In the genomic region with DNA sequence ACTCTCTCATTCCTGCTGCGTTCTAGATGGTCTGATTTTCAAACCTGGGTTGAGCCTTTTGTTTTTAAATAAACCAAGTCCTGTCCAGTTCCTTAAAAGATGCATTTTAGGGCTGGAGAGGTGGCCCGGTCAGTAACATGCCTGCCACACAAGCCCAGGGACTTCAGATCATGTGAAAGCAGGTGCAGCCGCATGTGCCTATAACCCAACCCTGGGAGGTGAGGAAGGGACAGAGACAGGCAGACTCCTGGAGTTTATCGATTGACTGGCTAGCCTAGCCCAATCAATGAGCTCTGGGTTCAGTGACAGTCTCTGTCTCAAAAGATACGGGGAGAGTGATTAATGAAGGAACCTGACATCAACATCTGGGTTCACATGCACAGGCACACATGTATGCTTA, we compare ENCODE assay signal across 25 mouse cellular contexts. TPM values are rescaled to one million over a fixed set of nuclear protein-coding genes. Genes with fewer than 3 reads are reported as not detected.
DNase-seq lines count a peak whose midpoint lies in the region; ATAC-seq and TF ChIP-seq lines count a peak whose summit lies in the region.
"Had no signal": no experiment of that assay in that cellular context is flagged by ENCODE, and none has a peak within 500 bp of the region (broad histone marks: within the 10 kb centered on the region; RNA-seq: fewer than 3 reads in every experiment).

No protein-coding gene starts in this region.

- no peak for TF ChIP-seq CTCF in liver, adult 2 months (IDR thresholded peaks at IDR 0.05; ENCODE audit: low read depth, low read length)

- ATAC-seq in forebrain, embryonic 15.5 days (replicated peaks) = no peak
- no peak for ATAC-seq in forebrain, embryonic 11.5 days (replicated peaks; ENCODE audit: low FRiP score)
- ATAC-seq in heart, embryonic 12.5 days (ENCODE audit: insufficient number of reproducible peaks, low FRiP score) = no peak

- TF ChIP-seq POLR2A in liver, adult 2 months (IDR thresholded peaks at IDR 0.05; ENCODE audit: extremely low read depth, insufficient read depth, low read length) = no peak

- no peaks in the 10 kb centered on the region for H3K79me2 ChIP-seq in liver, adult 2 months (ENCODE audit: control insufficient read depth, insufficient read depth, low read length)

- H3K4me1 ChIP-seq in forebrain, embryonic 15.5 days = peaks cover 11% of the 10 kb centered on the region
- no peaks in the 10 kb centered on the region for H3K4me1 ChIP-seq in forebrain, embryonic 11.5 days (replicated peaks; ENCODE audit: control insufficient read depth, insufficient read depth, low read length)
- H3K4me1 ChIP-seq in heart, embryonic 12.5 days (replicated peaks) = peaks cover 46% of the 10 kb centered on the region
- H3K4me1 ChIP-seq in liver, adult 2 months (ENCODE audit: control insufficient read depth, insufficient read depth, low read length) = 0 out of 2 replicates have a peak, but pooled peaks cover 2% of the 10 kb centered on the region
- peaks cover 10% of the 10 kb centered on the region; the same call in 1 of the 2 replicates for H3K4me1 ChIP-seq in embryonic facial prominence, embryonic 10.5 days

- H3K36me3 ChIP-seq in forebrain, embryonic 15.5 days = no peaks in the 10 kb centered on the region
- no peaks in the 10 kb centered on the region for H3K36me3 ChIP-seq in forebrain, embryonic 11.5 days (ENCODE audit: control insufficient read depth, insufficient read depth, low read length)
- H3K36me3 ChIP-seq in heart, embryonic 12.5 days = peaks cover 24% of the 10 kb centered on the region
- no peaks in the 10 kb centered on the region for H3K36me3 ChIP-seq in liver, adult 2 months (ENCODE audit: control insufficient read depth, insufficient read depth, low read length)
- H3K36me3 ChIP-seq in embryonic facial prominence, embryonic 10.5 days (replicated peaks) = no peaks in the 10 kb centered on the region
- H3K36me3 ChIP-seq: embryonic facial prominence, embryonic 13.5 days; limb, embryonic 13.5 days had no signal

- WGBS in forebrain, embryonic 15.5 days = 71% methylated on average over 5 of the region's 5 CpGs
- WGBS in forebrain, embryonic 11.5 days = 87% methylated on average over 5 of the region's 5 CpGs
- 72% methylated on average over 5 of the region's 5 CpGs for WGBS in heart, embryonic 12.5 days
- 41% methylated on average over 5 of the region's 5 CpGs for WGBS in liver, adult 2 months
- 84% methylated on average over 5 of the region's 5 CpGs for WGBS in embryonic facial prominence, embryonic 10.5 days

- no peak overlapping the region for H3K9ac ChIP-seq in forebrain, embryonic 15.5 days (replicated peaks)
- H3K9ac ChIP-seq in forebrain, embryonic 11.5 days (ENCODE audit: low read length) = no peak overlapping the region
- no peak overlapping the region for H3K9ac ChIP-seq in heart, embryonic 12.5 days
- H3K9ac ChIP-seq in liver, adult 2 months (ENCODE audit: low read depth, low read length) = no peak overlapping the region
- H3K9ac ChIP-seq: embryonic facial prominence, embryonic 13.5 days; limb, embryonic 13.5 days; liver, embryonic 14.5 days; lung, embryonic 14.5 days had no signal

- DNase-seq in forebrain, embryonic 11.5 days (ENCODE audit: low spot score) = no peak
- DNase-seq in heart, postnatal 14 days = no peak
- peak; percentile 50 for DNase-seq in liver, adult 2 months (ENCODE audit: extremely low read depth, low read depth, low spot score)
- no peak for DNase-seq in liver
- DNase-seq in embryonic facial prominence, embryonic 10.5 days (ENCODE audit: low spot score) = peak; percentile 7
- no peak for DNase-seq in frontal cortex, postnatal 10 days (ENCODE audit: low spot score in 2 of 2)
- DNase-seq: adrenal gland, postnatal 14 days; cerebellum, adult 2 months; cerebellum, postnatal 25 days; gastrocnemius, postnatal 10 days; heart, adult 18-20 months; heart, postnatal 10 days; kidney, adult 2 months; layer of hippocampus, adult 9-11 months; lung, postnatal 4 days had no signal

- H3K9me3 ChIP-seq in forebrain, embryonic 15.5 days = no peaks in the 10 kb centered on the region
- no peaks in the 10 kb centered on the region for H3K9me3 ChIP-seq in forebrain, embryonic 11.5 days (ENCODE audit: control insufficient read depth, low read length)
- no peaks in the 10 kb centered on the region for H3K9me3 ChIP-seq in heart, embryonic 12.5 days (replicated peaks)
- no peaks in the 10 kb centered on the region for H3K9me3 ChIP-seq in embryonic facial prominence, embryonic 10.5 days
- H3K9me3 ChIP-seq: embryonic facial prominence, embryonic 13.5 days; limb, embryonic 13.5 days had no signal

- H3K4me3 ChIP-seq in forebrain, embryonic 15.5 days = no peak overlapping the region
- H3K4me3 ChIP-seq in forebrain, embryonic 11.5 days (ENCODE audit: low read depth, low read length) = no peak overlapping the region
- no peak overlapping the region for H3K4me3 ChIP-seq in heart, embryonic 12.5 days
- H3K4me3 ChIP-seq in liver, adult 2 months (ENCODE audit: insufficient read depth, low read depth, low read length) = no peak overlapping the region
- H3K4me3 ChIP-seq in embryonic facial prominence, embryonic 10.5 days = no peak overlapping the region
- H3K4me3 ChIP-seq: embryonic facial prominence, embryonic 13.5 days; erythroblast, embryonic 14.5 days; limb, embryonic 13.5 days had no signal

- intact Hi-C loops in heart, postnatal 14 days (cut with DNase I) = no loop called here

- H3K27me3 ChIP-seq in forebrain, embryonic 15.5 days = no peaks in the 10 kb centered on the region
- no peaks in the 10 kb centered on the region for H3K27me3 ChIP-seq in forebrain, embryonic 11.5 days (ENCODE audit: control insufficient read depth, insufficient read depth, low read length)
- H3K27me3 ChIP-seq in heart, embryonic 12.5 days (replicated peaks) = no peaks in the 10 kb centered on the region
- no peaks in the 10 kb centered on the region for H3K27me3 ChIP-seq in liver, adult 2 months (ENCODE audit: control insufficient read depth, insufficient read depth, low read length)
- no peaks in the 10 kb centered on the region for H3K27me3 ChIP-seq in embryonic facial prominence, embryonic 10.5 days (replicated peaks; ENCODE audit: low read depth, poor library complexity, severe bottlenecking)
- H3K27me3 ChIP-seq: embryonic facial prominence, embryonic 13.5 days; limb, embryonic 13.5 days had no signal

- H3K4me2 ChIP-seq in forebrain, embryonic 15.5 days (replicated peaks) = no peak overlapping the region
- no peak overlapping the region for H3K4me2 ChIP-seq in forebrain, embryonic 11.5 days (ENCODE audit: low read depth, low read length, severe bottlenecking)
- H3K4me2 ChIP-seq in heart, embryonic 12.5 days = no peak overlapping the region
- H3K4me2 ChIP-seq: embryonic facial prominence, embryonic 13.5 days; limb, embryonic 13.5 days; lung, embryonic 14.5 days had no signal

- H3K27ac ChIP-seq in forebrain, embryonic 15.5 days (replicated peaks) = peak overlapping the region; percentile 64; the same call in 1 of the 2 replicates
- H3K27ac ChIP-seq in forebrain, embryonic 11.5 days (ENCODE audit: low read depth, low read length) = no peak overlapping the region
- peak overlapping the region; percentile 33; the same call in 1 of the 2 replicates for H3K27ac ChIP-seq in heart, embryonic 12.5 days (ENCODE audit: poor library complexity, severe bottlenecking)
- H3K27ac ChIP-seq in liver, adult 2 months (replicated peaks; ENCODE audit: insufficient read depth, low read depth, low read length) = no peak overlapping the region
- H3K27ac ChIP-seq in embryonic facial prominence, embryonic 10.5 days (replicated peaks) = no peak overlapping the region
- H3K27ac ChIP-seq: embryonic facial prominence, embryonic 13.5 days; kidney, postnatal 0 days; limb, embryonic 13.5 days; liver, embryonic 14.5 days had no signal

RNA-seq across cellular contexts. Expression of a gene that starts 5.5 kb away (rescaled TPM):
- 0.31 and 0.34 TPM in 2 replicates for polyA plus RNA-seq in forebrain, embryonic 15.5 days (2015; fragmentation: Nextera tagmentation; extraction: Ambion mirVana)
- 0.15 and 0.25 TPM in 2 replicates for polyA plus RNA-seq in forebrain, embryonic 11.5 days (2014; fragmentation: Nextera tagmentation; extraction: Ambion mirVana)
- 65.0 and 65.8 TPM in 2 replicates for polyA plus RNA-seq in heart, embryonic 12.5 days (2016; fragmentation: Nextera tagmentation; extraction: Ambion mirVana)
- total RNA-seq in heart, postnatal 14 days (2021) = 100 to 1,000 TPM; 241 to 254 TPM
- total RNA-seq in liver, adult 2 months (2014; rRNA removed) = 0.13 and 0.28 TPM in 2 replicates
- polyA plus RNA-seq in liver, adult 2 months (2012; rRNA removed) = 0.04 TPM in 2 replicates
- 0.04 TPM in 1 of 2 replicates, not detected in the other for polyA plus RNA-seq in embryonic facial prominence, embryonic 10.5 days (2016; fragmentation: Nextera tagmentation; extraction: Ambion mirVana)
- total RNA-seq: megakaryocyte-erythroid progenitor cell, adult 5-6 weeks had no signal
- polyA plus RNA-seq: erythroblast, embryonic 14.5 days; intestine, embryonic 14.5 days had no signal

RNA-seq across cellular contexts. Expression of a gene that starts 9.9 kb away (rescaled TPM):
- polyA plus RNA-seq in forebrain, embryonic 15.5 days (2015; fragmentation: Nextera tagmentation; extraction: Ambion mirVana) = 5.7 and 7.6 TPM in 2 replicates
- polyA plus RNA-seq in forebrain, embryonic 11.5 days (2014; fragmentation: Nextera tagmentation; extraction: Ambion mirVana) = 5.3 and 7.1 TPM in 2 replicates
- polyA plus RNA-seq in heart, embryonic 12.5 days (2016; fragmentation: Nextera tagmentation; extraction: Ambion mirVana) = 6.9 and 7.6 TPM in 2 replicates
- 1 to 10 TPM; 8.6 to 9.1 TPM for total RNA-seq in heart, postnatal 14 days (2021)
- total RNA-seq in liver, adult 2 months (2014; rRNA removed) = 20.7 and 25.4 TPM in 2 replicates
- polyA plus RNA-seq in liver, adult 2 months (2012; rRNA removed) = 35.1 and 44.6 TPM in 2 replicates
- polyA plus RNA-seq in embryonic facial prominence, embryonic 10.5 days (2016; fragmentation: Nextera tagmentation; extraction: Ambion mirVana) = 2.4 and 3.4 TPM in 2 replicates

Comparison
In these comparisons a context has a peak if more than half of its experiments do, and no peak if none do; other contexts are left out.
1. H3K27ac ChIP-seq: peak in forebrain, embryonic 15.5 days (single experiment) and heart, embryonic 12.5 days (single experiment); none in forebrain, embryonic 11.5 days (single experiment), liver, adult 2 months (single experiment) and embryonic facial prominence, embryonic 10.5 days (single experiment).
2. DNase-seq: peak in liver, adult 2 months (single experiment) and embryonic facial prominence, embryonic 10.5 days (single experiment); none in forebrain, embryonic 11.5 days (single experiment), heart, postnatal 14 days (0 of 2), liver (single experiment) and frontal cortex, postnatal 10 days (0 of 2).
3. RNA of a gene that starts 5.5 kb away (polyA plus RNA-seq): 65.0 to 65.8 TPM in heart, embryonic 12.5 days; 0.31 to 0.34 TPM in forebrain, embryonic 15.5 days, 0.15 to 0.25 TPM in forebrain, embryonic 11.5 days, 0.04 TPM in liver, adult 2 months and 0.04 TPM in embryonic facial prominence, embryonic 10.5 days; every median in the first group is over 10 times any median in the second.